Mouse (Mus musculus): ENCODE measurements around the gene Pgghg. TPM values are rescaled to one million over a fixed set of nuclear protein-coding genes. Genes with fewer than 3 reads are reported as not detected.

Pgghg gene
- total and polyA plus RNA-seq, 3 experiments = 3.0 to 7.2 TPM; not detected in 1

DNA sequence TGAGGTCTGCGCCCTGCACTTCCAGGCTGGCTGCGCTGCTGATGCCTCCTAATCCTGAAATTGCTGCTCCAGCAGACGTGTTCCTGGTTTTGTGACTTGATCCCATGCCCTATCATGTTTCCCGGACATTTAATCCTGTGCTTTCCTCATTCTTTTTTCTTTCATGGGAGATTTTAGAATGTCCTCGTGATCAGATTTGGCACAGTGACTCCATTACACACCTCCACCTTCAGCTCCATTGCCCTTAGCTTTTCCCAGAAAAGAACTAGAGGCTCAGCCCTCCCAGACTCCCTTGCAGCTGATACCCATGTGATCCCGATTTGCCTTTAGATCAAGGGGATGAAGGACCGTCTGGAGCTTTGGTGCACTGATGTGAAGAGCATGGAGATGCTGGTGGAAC lies 43.3 kb upstream of the Pgghg start:
- Histone ChIP-seq H3K36me3 (ENCODE audit: control insufficient read depth in 1 of 2, insufficient read depth in 2 of 2, low read length in 2 of 2) (peaks cover 0 to 2% of the 10 kb centered on the region in 2 experiments; a peak in 1 of 4 replicates), H3K27ac (ENCODE audit: control insufficient read depth, low read depth, low read length) (no peak overlapping the region), H3K79me2 (ENCODE audit: control insufficient read depth, insufficient read depth, low read length, poor library complexity) (no peaks in the 10 kb centered on the region), H3K4me3 (ENCODE audit: control insufficient read depth in 1 of 2, insufficient read depth in 1 of 2, low read depth in 2 of 2, low read length in 2 of 2) (no peak overlapping the region), H3K27me3 (ENCODE audit: control insufficient read depth in 1 of 2, insufficient read depth in 2 of 2, low read length in 2 of 2) (no peaks in the 10 kb centered on the region), H3K4me1 (ENCODE audit: control insufficient read depth in 1 of 2, insufficient read depth in 2 of 2, low read length in 2 of 2) (no peaks in the 10 kb centered on the region), H3K9ac (ENCODE audit: control insufficient read depth, low read depth, low read length, poor library complexity, severe bottlenecking) (no peak overlapping the region), H3K9me3 (replicated peaks; ENCODE audit: insufficient read depth, low read length) (no peaks in the 10 kb centered on the region)
- TF ChIP-seq ETS1 (IDR thresholded peaks at IDR 0.05; ENCODE audit: low read depth, low read length) (no peak), KAT2A (conservative IDR thresholded peaks at IDR 0.05; ENCODE audit: low read depth, low read length) (no peak), TCF12 (IDR thresholded peaks at IDR 0.05; ENCODE audit: low read depth, low read length) (no peak), CTCF (IDR thresholded peaks at IDR 0.05 in 2 of 3, conservative IDR thresholded peaks at IDR 0.05 in 1 of 3; ENCODE audit: control insufficient read depth in 1 of 3, insufficient read depth in 1 of 3, low read depth in 2 of 3, low read length in 3 of 3, poor library complexity in 1 of 3, severe bottlenecking in 1 of 3) (no peak), ZC3H11A (IDR thresholded peaks at IDR 0.05; ENCODE audit: low read depth, low read length) (no peak)
- no peak for DNase-seq (ENCODE audit: low read depth, low spot score)

DNA sequence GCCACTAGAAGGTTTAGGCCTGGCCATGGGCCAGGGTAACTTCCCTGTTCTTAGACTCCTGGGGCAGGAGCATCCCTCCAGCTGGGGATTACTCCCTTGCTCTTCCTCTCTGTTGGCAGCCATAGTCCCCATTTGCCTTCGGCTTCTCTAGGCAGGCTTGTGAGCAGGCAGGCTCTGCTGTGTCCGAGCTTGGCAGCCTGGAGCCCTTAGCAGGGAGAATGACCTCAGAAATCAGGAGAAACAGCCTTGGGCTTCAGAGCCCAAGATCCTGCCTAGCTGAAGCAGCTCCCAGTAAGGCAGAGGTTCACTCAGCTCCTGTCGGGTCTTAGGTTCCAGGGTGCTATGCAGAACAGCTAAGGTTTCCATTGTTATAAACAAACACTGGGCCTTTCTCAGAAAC lies 42.1 kb upstream of the Pgghg start:
- H3K36me3 ChIP-seq (ENCODE audit: control insufficient read depth in 1 of 2, insufficient read depth in 2 of 2, low read length in 2 of 2) = no peaks in the 10 kb centered on the region
- no peak overlapping the region for H3K4me3 ChIP-seq (ENCODE audit: control insufficient read depth in 1 of 2, insufficient read depth in 1 of 2, low read depth in 2 of 2, low read length in 2 of 2)
- H3K79me2 ChIP-seq (ENCODE audit: control insufficient read depth, insufficient read depth, low read length, poor library complexity) = no peaks in the 10 kb centered on the region
- no peaks in the 10 kb centered on the region for H3K9me3 ChIP-seq (replicated peaks; ENCODE audit: insufficient read depth, low read length)
- H3K4me1 ChIP-seq (ENCODE audit: control insufficient read depth in 1 of 2, insufficient read depth in 2 of 2, low read length in 2 of 2) = no peaks in the 10 kb centered on the region
- H3K9ac ChIP-seq (ENCODE audit: control insufficient read depth, low read depth, low read length, poor library complexity, severe bottlenecking) = no peak overlapping the region
- H3K27ac ChIP-seq (ENCODE audit: control insufficient read depth, low read depth, low read length) = no peak overlapping the region
- TF ChIP-seq HCFC1 (IDR thresholded peaks at IDR 0.05; ENCODE audit: low read depth, low read length) (no peak), POLR2AphosphoS5 (IDR thresholded peaks at IDR 0.05; ENCODE audit: borderline replicate concordance, low read depth, low read length) (no peak), EP300 (IDR thresholded peaks at IDR 0.05; ENCODE audit: low read depth in 1 of 2, low read length in 2 of 2) (no peak), CTCF (IDR thresholded peaks at IDR 0.05 in 2 of 3, conservative IDR thresholded peaks at IDR 0.05 in 1 of 3; ENCODE audit: control insufficient read depth in 1 of 3, insufficient read depth in 1 of 3, low read depth in 2 of 3, low read length in 3 of 3, poor library complexity in 1 of 3, severe bottlenecking in 1 of 3) (no peak), MAZ (IDR thresholded peaks at IDR 0.05; ENCODE audit: low read depth, low read length) (no peak), ZMIZ1 (IDR thresholded peaks at IDR 0.05; ENCODE audit: low read depth, low read length) (no peak), NRF1 (IDR thresholded peaks at IDR 0.05; ENCODE audit: insufficient read depth, low read depth, low read length, poor library complexity, severe bottlenecking) (no peak), TBP (IDR thresholded peaks at IDR 0.05; ENCODE audit: low read depth, low read length) (no peak), SMC3 (IDR thresholded peaks at IDR 0.05; ENCODE audit: low read depth, low read length) (no peak), KAT2A (conservative IDR thresholded peaks at IDR 0.05; ENCODE audit: low read depth, low read length) (no peak), MEF2A (IDR thresholded peaks at IDR 0.05; ENCODE audit: extremely low read depth, insufficient replicate concordance, low read depth, low read length, poor library complexity, severe bottlenecking) (no peak), CHD2 (IDR thresholded peaks at IDR 0.05; ENCODE audit: low read length) (no peak), ZKSCAN1 (IDR thresholded peaks at IDR 0.05; ENCODE audit: low read depth, low read length) (no peak)
- DNase-seq (ENCODE audit: low read depth, low spot score) = no peak
- H3K27me3 ChIP-seq (ENCODE audit: control insufficient read depth in 1 of 2, insufficient read depth in 2 of 2, low read length in 2 of 2) = no peaks in the 10 kb centered on the region

All from MEL (cell line).